Mouse (Mus musculus) gonadal fat pad, adult 2 months (tissue): Measurements from ENCODE around the gene Foxn3. TPM values are rescaled to one million over a fixed set of nuclear protein-coding genes. Genes with fewer than 3 reads are reported as not detected.
"Not testable (repeated sequence)": the region's sequence is repeated elsewhere in the genome, so short reads cannot be mapped to it uniquely, and the experiment has no call there.

ENCODE experiments used
- DNase-seq: peaks from one replicate; pipeline ENCODE4 v3.0.0-alpha.2; 2012; ENCODE audit warnings: low read depth
- polyA plus RNA-seq: library from polyadenylated mRNA; depleted of rRNA; stranded (reverse); fragments of >200 nt; gene quantifications from 2 replicates; pipeline ENCODE4 v1.2.3, GENCODE M21; 2012

The Foxn3 gene
- polyA plus RNA-seq, 1 experiment = 30.5 TPM

GRCm38 (mm10) chr12:99221087-99221846 lies 342.1 kb downstream of the Foxn3 start:
- no peak for DNase-seq

- no peak for DNase-seq
Observed at GRCm38 (mm10) chr12:99220333-99220732, 343.0 kb downstream of the Foxn3 start.

GRCm38 (mm10) chr12:99219812-99220211 lies 343.6 kb downstream of the Foxn3 start:
- no peak for DNase-seq

GRCm38 (mm10) chr12:99217145-99217698 lies 346.2 kb downstream of the Foxn3 start:
- DNase-seq = no peak

GRCm38 (mm10) chr12:99216341-99216761 lies 347.0 kb downstream of the Foxn3 start:
- DNase-seq = no peak

GRCm38 (mm10) chr12:99215521-99216255 lies 347.7 kb downstream of the Foxn3 start:
- peak; percentile 45 for DNase-seq

GRCm38 (mm10) chr12:99214098-99214497 lies 349.3 kb downstream of the Foxn3 start:
- no peak for DNase-seq

GRCm38 (mm10) chr12:99213218-99213617 lies 350.2 kb downstream of the Foxn3 start:
- no peak for DNase-seq

GRCm38 (mm10) chr12:99209801-99210200 lies 353.6 kb downstream of the Foxn3 start:
- DNase-seq = no peak

GRCm38 (mm10) chr12:99208251-99208650 lies 355.1 kb downstream of the Foxn3 start:
- DNase-seq = no peak

- DNase-seq = no peak
Observed at GRCm38 (mm10) chr12:99207014-99207612, 356.3 kb downstream of the Foxn3 start.

- DNase-seq = no peak
Observed at GRCm38 (mm10) chr12:99205734-99206133, 357.6 kb downstream of the Foxn3 start.

GRCm38 (mm10) chr12:99199124-99199483 lies 364.3 kb downstream of the Foxn3 start:
- DNase-seq = peak; percentile 58

GRCm38 (mm10) chr12:99198428-99199123 lies 364.8 kb downstream of the Foxn3 start:
- no peak for DNase-seq

GRCm38 (mm10) chr12:99197031-99197430 lies 366.4 kb downstream of the Foxn3 start:
- DNase-seq = no peak

GRCm38 (mm10) chr12:99195655-99196054 lies 367.7 kb downstream of the Foxn3 start:
- no peak for DNase-seq

GRCm38 (mm10) chr12:99194120-99194519 lies 369.3 kb downstream of the Foxn3 start:
- not testable (repeated sequence) for DNase-seq

- DNase-seq = no peak
Observed at GRCm38 (mm10) chr12:99187671-99188070, 375.7 kb downstream of the Foxn3 start.

- DNase-seq = no peak
Observed at GRCm38 (mm10) chr12:99186239-99186638, 377.1 kb downstream of the Foxn3 start.

GRCm38 (mm10) chr12:99183261-99183792 lies 380.1 kb downstream of the Foxn3 start:
- no peak for DNase-seq

GRCm38 (mm10) chr12:99182338-99182737 lies 381.0 kb downstream of the Foxn3 start:
- DNase-seq = no peak
